Mouse (Mus musculus): ENCODE measurements around the gene Ephb3. TPM values are rescaled to one million over a fixed set of nuclear protein-coding genes. Genes with fewer than 3 reads are reported as not detected.
"Not testable (repeated sequence)": the region's sequence is repeated elsewhere in the genome, so short reads cannot be mapped to it uniquely, and the experiment has no call there.

Gene Ephb3
- polyA plus RNA-seq (2014; fragmentation: Nextera tagmentation; extraction: Ambion mirVana): 7.7 and 9.8 TPM in 2 replicates

- Histone ChIP-seq H3K4me1 (ENCODE audit: control insufficient read depth, insufficient read depth, low read length) (peaks cover 17% of the 10 kb centered on the region), H3K36me3 (ENCODE audit: control insufficient read depth, insufficient read depth, low read length) (no peaks in the 10 kb centered on the region), H3K4me2 (peak within 1 kb of the TSS; percentile 86), H3K27me3 (ENCODE audit: control insufficient read depth, insufficient read depth, low read length) (no peaks in the 10 kb centered on the region), H3K27ac (ENCODE audit: low read depth, low read length) (peak within 1 kb of the TSS; percentile 55; the same call in 1 of the 2 replicates), H3K9me3 (ENCODE audit: control insufficient read depth, low read length) (no peaks in the 10 kb centered on the region), H3K9ac (ENCODE audit: low read length) (peak within 1 kb of the TSS; percentile 92), H3K4me3 (ENCODE audit: low read depth, low read length) (peak within 1 kb of the TSS; percentile 86)
- 0% methylated on average over 51 of the region's 51 CpGs for WGBS
- DNase-seq (ENCODE audit: low spot score, missing footprints) (peak; percentile 100), ATAC-seq (ENCODE audit: low FRiP score) (peak; percentile 98)
These were observed at the start of gene Ephb3 for GRCm38 (mm10) chr16:21204367-21205092. TSS of gene Ephb3 (plus strand) at chr16:21204755.

GRCm38 (mm10) chr16:21156261-21156660, 48.3 kb upstream of the Ephb3 start:
- H3K27ac ChIP-seq (ENCODE audit: low read depth, low read length); H3K4me2 ChIP-seq; H3K9me3 ChIP-seq (ENCODE audit: control insufficient read depth, low read length); H3K4me3 ChIP-seq (ENCODE audit: low read depth, low read length); DNase-seq (ENCODE audit: low spot score, missing footprints); H3K4me1 ChIP-seq (ENCODE audit: control insufficient read depth, insufficient read depth, low read length); H3K36me3 ChIP-seq (ENCODE audit: control insufficient read depth, insufficient read depth, low read length); H3K27me3 ChIP-seq (ENCODE audit: control insufficient read depth, insufficient read depth, low read length); H3K9ac ChIP-seq (ENCODE audit: low read length); ATAC-seq (ENCODE audit: low FRiP score): not testable (repeated sequence)

DNA sequence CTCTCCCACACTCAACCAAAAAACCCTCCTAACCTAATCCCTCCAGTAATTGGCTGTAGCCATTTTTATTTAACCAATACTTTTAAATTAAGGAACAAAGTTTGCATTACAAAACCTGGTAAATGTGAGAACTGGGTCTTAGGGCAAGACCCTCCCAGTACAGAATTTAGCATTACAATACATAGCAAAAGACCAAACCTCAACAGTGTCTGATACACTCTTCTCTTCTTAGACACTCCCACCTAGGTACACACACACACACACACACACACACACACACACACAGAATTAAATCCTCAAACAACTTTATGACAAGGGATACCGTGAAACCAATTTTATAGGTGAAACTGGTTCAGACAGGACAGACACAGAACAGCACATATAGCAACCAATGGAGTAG, 45.3 kb upstream of the Ephb3 start:
- ATAC-seq (ENCODE audit: low FRiP score); H3K4me3 ChIP-seq (ENCODE audit: low read depth, low read length); H3K27me3 ChIP-seq (ENCODE audit: control insufficient read depth, insufficient read depth, low read length); DNase-seq (ENCODE audit: low spot score, missing footprints); H3K9me3 ChIP-seq (ENCODE audit: control insufficient read depth, low read length); H3K27ac ChIP-seq (ENCODE audit: low read depth, low read length); H3K4me2 ChIP-seq; H3K36me3 ChIP-seq (ENCODE audit: control insufficient read depth, insufficient read depth, low read length); H3K4me1 ChIP-seq (ENCODE audit: control insufficient read depth, insufficient read depth, low read length); H3K9ac ChIP-seq (ENCODE audit: low read length): not testable (repeated sequence)
- WGBS: 91% methylated on average over 1 of the region's 1 CpGs

DNA sequence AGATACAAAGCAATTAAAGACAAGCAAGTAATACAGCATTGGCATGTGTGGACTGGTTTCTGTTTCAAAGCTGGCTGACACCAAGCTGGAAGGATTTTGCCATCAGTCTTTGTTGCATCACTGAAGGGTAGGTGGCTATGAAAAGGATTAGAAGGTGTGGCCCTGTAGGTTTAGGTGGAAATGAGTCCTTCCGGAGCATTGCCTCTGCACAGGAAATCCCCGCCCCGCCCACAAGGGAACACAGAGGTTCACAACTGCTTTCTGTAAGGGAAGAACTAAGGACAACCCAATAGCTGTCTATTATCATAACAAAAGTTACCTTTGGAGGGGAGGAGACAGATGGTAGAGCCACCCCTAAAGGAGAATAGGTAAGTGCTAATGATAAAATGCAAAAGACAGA, 41.1 kb upstream of the Ephb3 start:
- not testable (repeated sequence) for H3K36me3 ChIP-seq (ENCODE audit: control insufficient read depth, insufficient read depth, low read length); H3K27ac ChIP-seq (ENCODE audit: low read depth, low read length); H3K4me3 ChIP-seq (ENCODE audit: low read depth, low read length); H3K4me1 ChIP-seq (ENCODE audit: control insufficient read depth, insufficient read depth, low read length); H3K9me3 ChIP-seq (ENCODE audit: control insufficient read depth, low read length); ATAC-seq (ENCODE audit: low FRiP score); H3K27me3 ChIP-seq (ENCODE audit: control insufficient read depth, insufficient read depth, low read length); H3K9ac ChIP-seq (ENCODE audit: low read length); DNase-seq (ENCODE audit: low spot score, missing footprints); H3K4me2 ChIP-seq
- WGBS: 81% methylated on average over 3 of the region's 3 CpGs

- not testable (repeated sequence) for H3K4me2 ChIP-seq; H3K4me1 ChIP-seq (ENCODE audit: control insufficient read depth, insufficient read depth, low read length); H3K27ac ChIP-seq (ENCODE audit: low read depth, low read length); H3K9me3 ChIP-seq (ENCODE audit: control insufficient read depth, low read length); H3K36me3 ChIP-seq (ENCODE audit: control insufficient read depth, insufficient read depth, low read length); H3K27me3 ChIP-seq (ENCODE audit: control insufficient read depth, insufficient read depth, low read length); H3K4me3 ChIP-seq (ENCODE audit: low read depth, low read length); H3K9ac ChIP-seq (ENCODE audit: low read length)
- DNase-seq (ENCODE audit: low spot score, missing footprints): peak; percentile 86
- peak; percentile 83 for ATAC-seq (ENCODE audit: low FRiP score)
- WGBS: 20% methylated on average over 17 of the region's 19 CpGs
These were observed 39.0 kb upstream of the Ephb3 start for GRCm38 (mm10) chr16:21165343-21166220.

DNA sequence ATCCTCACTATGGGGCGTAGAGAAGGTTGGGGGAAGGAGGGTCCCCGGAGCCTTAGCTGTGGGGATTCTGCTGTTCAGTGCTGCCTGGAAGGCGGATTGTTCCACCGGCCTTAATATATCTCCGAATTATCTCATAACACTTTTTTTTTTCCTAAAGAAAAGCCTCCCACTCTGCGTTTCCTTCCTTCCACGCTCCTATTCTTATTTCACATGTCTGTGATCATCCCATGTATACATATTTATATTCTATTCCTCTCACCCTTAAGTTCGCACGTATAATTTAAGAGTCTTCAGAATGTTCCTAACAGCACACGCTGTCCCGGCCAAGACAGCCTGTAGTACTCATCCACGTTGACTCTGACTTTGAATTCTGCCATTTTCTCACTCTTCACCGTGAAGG, 35.8 kb upstream of the Ephb3 start:
- ATAC-seq (ENCODE audit: low FRiP score) (no peak), DNase-seq (ENCODE audit: low spot score, missing footprints) (no peak)
- Histone ChIP-seq H3K27ac (ENCODE audit: low read depth, low read length) (no peak overlapping the region), H3K4me2 (no peak overlapping the region), H3K9ac (ENCODE audit: low read length) (no peak overlapping the region), H3K4me3 (ENCODE audit: low read depth, low read length) (no peak overlapping the region), H3K4me1 (ENCODE audit: control insufficient read depth, insufficient read depth, low read length) (no peaks in the 10 kb centered on the region), H3K9me3 (ENCODE audit: control insufficient read depth, low read length) (no peaks in the 10 kb centered on the region), H3K36me3 (ENCODE audit: control insufficient read depth, insufficient read depth, low read length) (no peaks in the 10 kb centered on the region), H3K27me3 (ENCODE audit: control insufficient read depth, insufficient read depth, low read length) (no peaks in the 10 kb centered on the region)
- WGBS: 90% methylated on average over 13 of the region's 13 CpGs

DNA sequence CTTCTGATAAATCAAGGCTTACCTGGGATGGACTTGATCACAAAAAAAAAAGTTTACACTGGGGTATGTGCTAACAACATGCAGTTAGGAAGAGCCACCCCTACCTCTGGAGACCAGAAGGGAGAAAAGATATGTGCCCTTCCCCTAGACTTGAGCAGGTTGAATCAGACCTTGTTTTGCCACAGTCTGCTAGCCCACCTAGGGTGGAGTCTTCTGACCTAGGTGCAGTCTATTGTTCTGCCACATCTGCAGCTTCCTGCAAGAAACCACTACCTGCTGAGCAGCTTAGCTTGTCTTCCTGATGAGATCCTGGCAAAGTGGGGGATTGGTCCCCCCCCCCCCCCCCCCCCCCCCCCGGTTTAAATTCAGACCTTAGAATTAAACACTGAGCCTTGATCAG, 29.3 kb upstream of the Ephb3 start:
- no CpG with 5 or more reads among the region's 1 CpGs for WGBS
- Histone ChIP-seq H3K4me1 (ENCODE audit: control insufficient read depth, insufficient read depth, low read length) (no peaks in the 10 kb centered on the region), H3K9ac (ENCODE audit: low read length) (no peak overlapping the region), H3K27me3 (ENCODE audit: control insufficient read depth, insufficient read depth, low read length) (no peaks in the 10 kb centered on the region), H3K9me3 (ENCODE audit: control insufficient read depth, low read length) (no peaks in the 10 kb centered on the region), H3K4me3 (ENCODE audit: low read depth, low read length) (no peak overlapping the region), H3K27ac (ENCODE audit: low read depth, low read length) (no peak overlapping the region), H3K36me3 (ENCODE audit: control insufficient read depth, insufficient read depth, low read length) (no peaks in the 10 kb centered on the region), H3K4me2 (no peak overlapping the region)
- no peak for ATAC-seq (ENCODE audit: low FRiP score)
- DNase-seq (ENCODE audit: low spot score, missing footprints): no peak

GRCm38 (mm10) chr16:21182108-21182507, 22.4 kb upstream of the Ephb3 start:
- no peak overlapping the region for H3K4me3 ChIP-seq (ENCODE audit: low read depth, low read length)
- ATAC-seq (ENCODE audit: low FRiP score): no peak
- no peaks in the 10 kb centered on the region for H3K4me1 ChIP-seq (ENCODE audit: control insufficient read depth, insufficient read depth, low read length)
- no peak overlapping the region for H3K9ac ChIP-seq (ENCODE audit: low read length)
- H3K27me3 ChIP-seq (ENCODE audit: control insufficient read depth, insufficient read depth, low read length): no peaks in the 10 kb centered on the region
- no peak for DNase-seq (ENCODE audit: low spot score, missing footprints)
- H3K36me3 ChIP-seq (ENCODE audit: control insufficient read depth, insufficient read depth, low read length): no peaks in the 10 kb centered on the region
- whole genome bisulfite sequencing: 88% methylated on average over 1 of the region's 1 CpGs
- no peak overlapping the region for H3K27ac ChIP-seq (ENCODE audit: low read depth, low read length)
- no peak overlapping the region for H3K4me2 ChIP-seq
- no peaks in the 10 kb centered on the region for H3K9me3 ChIP-seq (ENCODE audit: control insufficient read depth, low read length)

DNA sequence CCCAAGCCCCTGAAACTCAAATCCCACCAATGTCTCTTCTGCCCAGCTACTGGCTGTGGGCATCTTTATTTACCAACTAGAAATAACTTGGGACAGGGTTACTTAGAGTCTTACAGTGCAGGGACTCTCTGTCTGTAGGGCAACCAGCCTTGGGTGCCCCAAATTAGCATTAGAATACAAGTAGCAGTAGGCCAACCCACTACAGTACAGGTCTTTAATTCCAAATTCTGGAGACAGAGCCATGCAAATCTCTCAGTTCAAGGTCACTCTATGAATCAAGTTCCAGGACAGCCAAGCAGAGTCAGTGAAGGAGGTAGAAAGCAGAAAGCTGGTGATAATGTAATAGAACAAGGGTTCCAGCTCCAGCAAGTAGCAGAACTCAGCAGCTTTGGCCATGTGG, 19.9 kb upstream of the Ephb3 start:
- no peak for ATAC-seq (ENCODE audit: low FRiP score)

More for the DNA sequence above, 19.9 kb upstream of the Ephb3 start:
- Histone ChIP-seq H3K4me3 (ENCODE audit: low read depth, low read length) (no peak overlapping the region), H3K27ac (ENCODE audit: low read depth, low read length) (no peak overlapping the region), H3K9me3 (ENCODE audit: control insufficient read depth, low read length) (no peaks in the 10 kb centered on the region), H3K27me3 (ENCODE audit: control insufficient read depth, insufficient read depth, low read length) (no peaks in the 10 kb centered on the region), H3K4me1 (ENCODE audit: control insufficient read depth, insufficient read depth, low read length) (no peaks in the 10 kb centered on the region), H3K4me2 (no peak overlapping the region), H3K9ac (ENCODE audit: low read length) (no peak overlapping the region), H3K36me3 (ENCODE audit: control insufficient read depth, insufficient read depth, low read length) (no peaks in the 10 kb centered on the region)
- DNase-seq (ENCODE audit: low spot score, missing footprints): no peak

Data from midbrain, embryonic 11.5 days (tissue).